Mouse (Mus musculus) liver, adult 2 months (tissue): ENCODE data around the gene Pnma5. TPM values are rescaled to one million over a fixed set of nuclear protein-coding genes. Genes with fewer than 3 reads are reported as not detected.
A peak's percentile ranks its signal among the peaks of the same experiment; 100 is the strongest.

Experiments used
- DNase-seq: peaks from one replicate; pipeline ENCODE4 v3.0.0-alpha.2; 2011; ENCODE audit warnings: low read depth, low spot score; ENCODE audit errors: extremely low read depth
- H3K27ac ChIP-seq: fragments of 200-500 bp; replicated peaks from 2 replicates; pipeline ENCODE4 v1.5.1; 2012; ENCODE audit warnings: low read depth, mild to moderate bottlenecking, control low read depth, inconsistent platforms, low read length; ENCODE audit not compliant: insufficient read depth
- H3K27me3 ChIP-seq: fragments of 200-500 bp; 2 replicates; pipeline ENCODE4 v1.6.1; 2012; ENCODE audit warnings: mild to moderate bottlenecking, moderate library complexity, low read length, inconsistent platforms; ENCODE audit not compliant: control insufficient read depth, insufficient read depth
- H3K36me3 ChIP-seq: fragments of 200-500 bp; 2 replicates; pipeline ENCODE4 v1.6.1; 2012; ENCODE audit warnings: low read length, inconsistent platforms; ENCODE audit not compliant: control insufficient read depth, insufficient read depth
- H3K4me1 ChIP-seq: fragments of 200-500 bp; 2 replicates; pipeline ENCODE4 v1.6.1; 2011; ENCODE audit warnings: low read length; ENCODE audit not compliant: control insufficient read depth, insufficient read depth
- H3K4me3 ChIP-seq: fragments of 200-500 bp; 2 replicates; pipeline ENCODE4 v1.5.1; 2011; ENCODE audit warnings: low read depth, mild to moderate bottlenecking, control low read depth, low read length, moderate library complexity; ENCODE audit not compliant: insufficient read depth
- H3K79me2 ChIP-seq: fragments of 200-500 bp; 2 replicates; pipeline ENCODE4 v1.6.1; 2012; ENCODE audit warnings: inconsistent platforms, mild to moderate bottlenecking, low read length, moderate library complexity; ENCODE audit not compliant: control insufficient read depth, insufficient read depth
- H3K9ac ChIP-seq: fragments of 200-500 bp; 2 replicates; pipeline ENCODE4 v1.6.1; 2012; ENCODE audit warnings: low read depth, mild to moderate bottlenecking, control low read depth, inconsistent platforms, low read length
- CTCF ChIP-seq: fragments of 200-500 bp; IDR thresholded peaks from 2 replicates; pipeline ENCODE4 v1.5.1; 2011; ENCODE audit warnings: low read depth, low read length, control low read depth
- POLR2A ChIP-seq: fragments of 200-500 bp; IDR thresholded peaks from 2 replicates; pipeline ENCODE4 v1.6.1; 2011; ENCODE audit warnings: low read length, control low read depth; ENCODE audit not compliant: insufficient read depth; ENCODE audit errors: extremely low read depth
- WGBS: fragments of 180-500 bp; shearing (Covaris S2); methylation state at CpG from one replicate; pipeline ENCODE4 v1.1.7; 2018; 5-methylcytosine and 5-hydroxymethylcytosine counted together
- polyA plus RNA-seq: library from polyadenylated mRNA; depleted of rRNA; stranded (reverse); fragments of >200 nt; gene quantifications from 2 replicates; pipeline ENCODE4 v1.2.3, GENCODE M21; 2012
- total RNA-seq: library from RNA; depleted of rRNA; stranded (reverse); fragments of >200 nt; gene quantifications from 2 replicates; pipeline ENCODE4 v1.2.3, GENCODE M21; 2014

Pnma5 gene
- total and polyA plus RNA-seq, 2 experiments: not detected

- Histone ChIP-seq H3K4me1 (no peaks in the 10 kb centered on the region), H3K79me2 (no peaks in the 10 kb centered on the region), H3K27me3 (no peaks in the 10 kb centered on the region), H3K4me3 (peak overlapping the region; percentile 19), H3K27ac (peak overlapping the region; percentile 65), H3K36me3 (no peaks in the 10 kb centered on the region), H3K9ac (peak overlapping the region; percentile 28)
- DNase-seq: peak; percentile 82
- TF ChIP-seq POLR2A: 0 out of 2 replicates have a peak, but pooled peaks have one; percentile 42
- TF ChIP-seq CTCF: peak; percentile 96
- 1% methylated on average over 24 of the region's 27 CpGs for WGBS
Observed at GRCm38 (mm10) chrX:73007597-73008479, 29.1 kb downstream of the Pnma5 start.

GRCm38 (mm10) chrX:73005678-73006077 is 31.2 kb downstream of the Pnma5 start:
- 85% methylated on average over 4 of the region's 4 CpGs for WGBS
- Histone ChIP-seq H3K9ac (no peak overlapping the region), H3K27ac (no peak overlapping the region), H3K79me2 (no peaks in the 10 kb centered on the region), H3K4me1 (no peaks in the 10 kb centered on the region), H3K4me3 (no peak overlapping the region), H3K27me3 (no peaks in the 10 kb centered on the region), H3K36me3 (no peaks in the 10 kb centered on the region)
- DNase-seq: no peak
- TF ChIP-seq POLR2A: no peak
- no peak for TF ChIP-seq CTCF

GRCm38 (mm10) chrX:73003110-73003509 is 33.8 kb downstream of the Pnma5 start:
- no peak for DNase-seq
- WGBS: 83% methylated on average over 5 of the region's 5 CpGs

GRCm38 (mm10) chrX:72995542-72995941 is 41.4 kb downstream of the Pnma5 start:
- no peaks in the 10 kb centered on the region for H3K79me2 ChIP-seq
- H3K4me3 ChIP-seq: no peak overlapping the region
- H3K9ac ChIP-seq: no peak overlapping the region
- no peak for DNase-seq
- H3K4me1 ChIP-seq: no peaks in the 10 kb centered on the region
- H3K27me3 ChIP-seq: no peaks in the 10 kb centered on the region
- WGBS: 57% methylated on average over 3 of the region's 3 CpGs
- H3K27ac ChIP-seq: no peak overlapping the region
- TF ChIP-seq POLR2A: no peak
- no peak for TF ChIP-seq CTCF
- no peaks in the 10 kb centered on the region for H3K36me3 ChIP-seq

More at GRCm38 (mm10) chrX:73003110-73003509, 33.8 kb downstream of the Pnma5 start:
- H3K27me3 ChIP-seq: no peaks in the 10 kb centered on the region
- H3K4me3 ChIP-seq: no peak overlapping the region
- no peak overlapping the region for H3K27ac ChIP-seq
- no peak overlapping the region for H3K9ac ChIP-seq
- TF ChIP-seq POLR2A (no peak), CTCF (no peak)
- no peaks in the 10 kb centered on the region for H3K36me3 ChIP-seq
- H3K79me2 ChIP-seq: no peaks in the 10 kb centered on the region
- H3K4me1 ChIP-seq: no peaks in the 10 kb centered on the region

- peak; percentile 45 for DNase-seq
- Histone ChIP-seq H3K9ac (no peak overlapping the region), H3K36me3 (no peaks in the 10 kb centered on the region), H3K4me3 (no peak overlapping the region), H3K4me1 (0 out of 2 replicates have a peak, but pooled peaks cover under 1% of the 10 kb centered on the region), H3K27me3 (no peaks in the 10 kb centered on the region), H3K27ac (no peak overlapping the region), H3K79me2 (no peaks in the 10 kb centered on the region)
- 38% methylated on average over 5 of the region's 5 CpGs for WGBS
- TF ChIP-seq POLR2A (no peak), CTCF (peak; percentile 39; the same call in 1 of the 2 replicates)
Observed at GRCm38 (mm10) chrX:72992291-72992919, 44.5 kb downstream of the Pnma5 start.
